Mouse (Mus musculus): ENCODE data around the gene Syce2. TPM values are rescaled to one million over a fixed set of nuclear protein-coding genes. Genes with fewer than 3 reads are reported as not detected.
"Not testable (repeated sequence)": the region's sequence is repeated elsewhere in the genome, so short reads cannot be mapped to it uniquely, and the experiment has no call there.

The Syce2 gene
- polyA plus RNA-seq, 1 experiment from 2014 or later: 71.7 TPM

GRCm38 (mm10) chr8:84893709-84894134, 21.8 kb downstream of the Syce2 start, which contains the start of gene Gcdh:
Gene Gcdh (minus strand): TSS chr8:84893921.
- Histone ChIP-seq H3K27ac (replicated peaks) (peak within 1 kb of the TSS; percentile 82), H3K36me3 (peaks cover 30% of the 10 kb centered on the region), H3K4me3 (peak within 1 kb of the TSS; percentile 76), H3K4me1 (peaks cover 26% of the 10 kb centered on the region), H3K9me3 (replicated peaks) (no peaks in the 10 kb centered on the region), H3K27me3 (ENCODE audit: low read depth, poor library complexity, severe bottlenecking) (peaks cover 9% of the 10 kb centered on the region; the same call in 1 of the 2 replicates)
- under 1% methylated on average over 11 of the region's 11 CpGs for WGBS
- DNase-seq (ENCODE audit: low spot score): peak; percentile 88

- Histone ChIP-seq H3K36me3 (peaks cover 12% of the 10 kb centered on the region), H3K27me3 (ENCODE audit: low read depth, poor library complexity, severe bottlenecking) (peaks cover 28% of the 10 kb centered on the region), H3K9me3 (replicated peaks) (no peaks in the 10 kb centered on the region), H3K4me3 (no peak overlapping the region), H3K4me1 (peaks cover 26% of the 10 kb centered on the region), H3K27ac (replicated peaks) (no peak overlapping the region)
- WGBS: 86% methylated on average over 5 of the region's 5 CpGs
- no peak for DNase-seq (ENCODE audit: low spot score)
Observed at GRCm38 (mm10) chr8:84895963-84896362, 24.1 kb downstream of the Syce2 start.

GRCm38 (mm10) chr8:84901071-84901470, 29.2 kb downstream of the Syce2 start:
- peaks cover 15% of the 10 kb centered on the region for H3K4me1 ChIP-seq
- no peak overlapping the region for H3K27ac ChIP-seq (replicated peaks)
- DNase-seq (ENCODE audit: low spot score): no peak
- no peaks in the 10 kb centered on the region for H3K9me3 ChIP-seq (replicated peaks)
- H3K36me3 ChIP-seq: no peaks in the 10 kb centered on the region
- peaks cover 68% of the 10 kb centered on the region for H3K27me3 ChIP-seq (ENCODE audit: low read depth, poor library complexity, severe bottlenecking)
- WGBS: 70% methylated on average over 4 of the region's 4 CpGs
- H3K4me3 ChIP-seq: no peak overlapping the region

DNA sequence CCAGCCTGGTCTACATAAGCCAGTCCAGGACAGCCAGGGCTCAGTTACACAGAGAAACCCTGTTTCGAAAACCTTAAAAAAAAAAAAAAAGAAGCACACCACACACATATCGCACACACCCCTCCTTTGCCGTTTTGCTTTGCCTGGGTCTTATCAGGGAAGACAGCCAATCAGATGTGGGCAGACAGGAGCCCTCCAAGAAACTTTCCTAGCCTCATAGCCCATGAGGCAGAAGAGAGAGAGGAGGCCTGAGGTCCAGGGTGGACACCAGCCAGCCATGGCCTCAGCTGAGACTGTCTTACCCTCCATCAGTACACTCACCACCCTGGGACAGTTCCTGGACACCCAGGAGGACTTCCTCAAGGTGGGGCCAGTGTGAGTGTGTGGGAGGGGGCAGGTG, 29.8 kb downstream of the Syce2 start, which contains the start of gene Klf1:
TSS of gene Klf1 (plus strand) at position 177 of the 400 bp plus-strand sequence.
- H3K27ac ChIP-seq (replicated peaks): peak within 1 kb of the TSS; percentile 87
- peaks cover 63% of the 10 kb centered on the region for H3K27me3 ChIP-seq (ENCODE audit: low read depth, poor library complexity, severe bottlenecking)
- no peaks in the 10 kb centered on the region for H3K9me3 ChIP-seq (replicated peaks)
- peak within 1 kb of the TSS; percentile 76 for H3K4me3 ChIP-seq
- no peak for DNase-seq (ENCODE audit: low spot score)
- WGBS: 85% methylated on average over 3 of the region's 3 CpGs
- H3K36me3 ChIP-seq: no peaks in the 10 kb centered on the region
- H3K4me1 ChIP-seq: peaks cover 15% of the 10 kb centered on the region

DNA sequence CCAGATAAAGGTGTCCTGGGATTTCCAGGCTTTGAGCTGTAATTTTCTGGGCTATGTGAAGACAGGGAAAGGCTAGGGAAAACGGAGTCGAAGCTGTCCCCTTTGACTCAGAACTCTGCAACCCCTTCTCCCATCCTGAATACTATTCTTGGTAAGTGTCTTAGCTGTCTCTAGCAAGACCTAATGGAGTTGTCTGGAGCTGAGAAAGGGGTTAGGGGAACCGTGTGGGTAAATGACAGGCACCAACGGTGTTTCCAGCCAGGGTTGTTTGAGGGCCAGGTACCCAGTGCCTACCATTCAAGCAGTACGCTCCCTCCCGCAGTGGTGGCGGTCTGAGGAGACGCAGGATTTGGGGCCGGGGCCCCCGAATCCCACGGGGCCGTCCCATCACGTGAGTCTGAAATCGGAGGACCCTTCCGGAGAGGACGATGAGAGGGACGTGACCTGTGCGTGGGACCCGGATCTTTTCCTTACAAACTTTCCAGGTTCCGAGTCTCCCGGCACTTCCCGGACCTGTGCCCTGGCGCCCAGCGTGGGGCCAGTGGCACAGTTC, 30.5 kb downstream of the Syce2 start:
- peak overlapping the region; percentile 87 for H3K27ac ChIP-seq (replicated peaks)
- no peaks in the 10 kb centered on the region for H3K36me3 ChIP-seq

GRCm38 (mm10) chr8:84902920-84903661, 31.2 kb downstream of the Syce2 start:
- peak overlapping the region; percentile 76 for H3K4me3 ChIP-seq
- peaks cover 63% of the 10 kb centered on the region for H3K27me3 ChIP-seq (ENCODE audit: low read depth, poor library complexity, severe bottlenecking)
- under 1% methylated on average over 68 of the region's 68 CpGs for WGBS
- H3K9me3 ChIP-seq (replicated peaks): no peaks in the 10 kb centered on the region
- H3K27ac ChIP-seq (replicated peaks): peak overlapping the region; percentile 87
- H3K4me1 ChIP-seq: peaks cover 15% of the 10 kb centered on the region
- DNase-seq (ENCODE audit: low spot score): peak; percentile 91
- no peaks in the 10 kb centered on the region for H3K36me3 ChIP-seq

More for the DNA sequence above, 30.5 kb downstream of the Syce2 start:
- Histone ChIP-seq H3K27me3 (ENCODE audit: low read depth, poor library complexity, severe bottlenecking) (peaks cover 63% of the 10 kb centered on the region), H3K4me3 (peak overlapping the region; percentile 76), H3K9me3 (replicated peaks) (no peaks in the 10 kb centered on the region), H3K4me1 (peaks cover 15% of the 10 kb centered on the region)
- 3% methylated on average over 24 of the region's 24 CpGs for WGBS
- no peak for DNase-seq (ENCODE audit: low spot score)

DNA sequence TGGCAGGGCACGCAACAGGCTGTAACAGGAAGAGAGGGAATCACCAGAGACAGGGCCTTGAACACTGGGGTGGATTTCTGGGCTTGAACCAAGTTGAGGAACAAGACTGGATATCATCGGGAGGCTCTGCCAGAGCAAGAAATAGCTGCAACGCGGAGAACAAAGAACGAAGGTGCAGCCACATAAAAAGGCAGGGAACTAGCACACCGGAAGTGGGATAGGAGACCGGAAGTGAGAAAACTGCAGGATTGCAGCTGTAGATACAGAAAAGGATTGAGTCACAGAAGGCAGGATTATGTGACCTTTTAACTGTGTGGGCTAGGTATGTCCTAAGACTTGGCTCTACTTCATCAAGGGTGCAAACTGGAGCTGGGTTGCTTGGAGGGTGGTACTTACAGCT, 32.4 kb downstream of the Syce2 start:
- Histone ChIP-seq H3K27me3 (ENCODE audit: low read depth, poor library complexity, severe bottlenecking) (peaks cover 66% of the 10 kb centered on the region), H3K4me3 (no peak overlapping the region), H3K36me3 (no peaks in the 10 kb centered on the region), H3K4me1 (peaks cover 24% of the 10 kb centered on the region), H3K9me3 (replicated peaks) (no peaks in the 10 kb centered on the region), H3K27ac (replicated peaks) (no peak overlapping the region)
- DNase-seq (ENCODE audit: low spot score): no peak
- WGBS: 91% methylated on average over 7 of the region's 7 CpGs

DNA sequence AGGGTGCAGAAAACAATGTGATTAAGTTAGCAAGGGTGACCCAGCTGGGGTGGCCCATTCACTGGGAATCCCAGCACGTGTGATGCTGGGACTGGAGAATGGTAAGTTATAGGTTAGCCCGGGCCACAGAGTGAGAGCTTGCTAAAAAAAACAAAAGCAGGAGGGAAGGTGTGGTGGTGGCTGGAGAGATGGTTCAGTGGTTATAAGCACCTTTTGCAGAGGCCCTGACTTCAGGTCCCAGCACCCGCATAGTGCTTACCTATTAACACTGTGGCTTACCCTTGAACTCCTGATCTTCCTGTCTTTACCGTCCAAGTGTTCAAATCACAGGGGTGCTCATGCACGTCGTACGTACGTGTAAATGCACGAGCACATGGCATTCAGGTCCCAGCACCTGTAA, 35.1 kb downstream of the Syce2 start:
- Histone ChIP-seq H3K4me1 (peaks cover 26% of the 10 kb centered on the region), H3K9me3 (replicated peaks) (no peaks in the 10 kb centered on the region), H3K27me3 (ENCODE audit: low read depth, poor library complexity, severe bottlenecking) (peaks cover 68% of the 10 kb centered on the region), H3K27ac (replicated peaks) (no peak overlapping the region), H3K36me3 (peaks cover 10% of the 10 kb centered on the region), H3K4me3 (no peak overlapping the region)
- 92% methylated on average over 9 of the region's 9 CpGs for WGBS
- DNase-seq (ENCODE audit: low spot score): no peak

DNA sequence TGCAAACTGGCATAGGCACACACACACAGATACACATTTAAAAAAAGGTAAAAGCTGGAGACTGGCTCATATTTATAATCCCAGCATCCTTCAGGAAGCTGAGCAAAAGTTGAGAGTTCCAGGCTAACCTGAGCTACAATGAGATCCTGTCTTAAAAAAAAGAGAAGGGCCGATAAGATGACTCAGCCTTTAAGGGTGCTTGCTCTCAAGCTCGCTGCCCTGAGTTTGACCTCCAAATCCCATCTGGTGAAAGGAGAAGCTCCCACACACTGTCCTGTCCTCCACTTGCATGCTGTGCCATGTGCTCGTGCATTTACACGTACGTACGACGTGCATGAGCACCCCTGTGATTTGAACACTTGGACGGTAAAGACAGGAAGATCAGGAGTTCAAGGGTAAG, 35.6 kb downstream of the Syce2 start:
- H3K4me1 ChIP-seq: peaks cover 28% of the 10 kb centered on the region
- peaks cover 68% of the 10 kb centered on the region for H3K27me3 ChIP-seq (ENCODE audit: low read depth, poor library complexity, severe bottlenecking)
- 85% methylated on average over 8 of the region's 8 CpGs for WGBS
- H3K27ac ChIP-seq (replicated peaks): no peak overlapping the region
- H3K36me3 ChIP-seq: peaks cover 12% of the 10 kb centered on the region
- no peak overlapping the region for H3K4me3 ChIP-seq
- DNase-seq (ENCODE audit: low spot score): no peak
- no peaks in the 10 kb centered on the region for H3K9me3 ChIP-seq (replicated peaks)

DNA sequence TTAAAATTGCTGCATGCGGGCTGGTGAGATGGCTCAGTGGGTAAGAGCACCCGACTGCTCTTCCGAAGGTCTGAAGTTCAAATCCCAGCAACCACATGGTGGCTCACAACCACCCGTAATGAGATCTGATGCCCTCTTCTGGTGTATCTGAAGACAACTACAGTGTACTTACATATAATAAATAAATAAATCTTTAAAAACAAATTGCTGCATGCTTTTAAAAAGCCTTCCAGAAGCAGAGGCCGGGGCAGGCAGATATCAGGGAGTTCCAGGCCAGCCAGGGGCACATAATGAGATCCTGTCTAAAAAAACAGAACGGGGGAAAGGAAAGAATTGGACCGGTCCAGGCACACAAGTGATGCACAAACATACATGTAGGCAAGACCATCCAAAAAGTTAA, 36.1 kb downstream of the Syce2 start:
- DNase-seq (ENCODE audit: low spot score): peak; percentile 29
- peak overlapping the region; percentile 65 for H3K4me3 ChIP-seq
- H3K27ac ChIP-seq (replicated peaks): peak overlapping the region; percentile 69
- not testable (repeated sequence) for H3K9me3 ChIP-seq (replicated peaks)
- peaks cover 28% of the 10 kb centered on the region for H3K4me1 ChIP-seq
- WGBS: 32% methylated on average over 7 of the region's 7 CpGs
- H3K27me3 ChIP-seq (ENCODE audit: low read depth, poor library complexity, severe bottlenecking): peaks cover 68% of the 10 kb centered on the region
- H3K36me3 ChIP-seq: peaks cover 12% of the 10 kb centered on the region

GRCm38 (mm10) chr8:84908421-84909161, 36.7 kb downstream of the Syce2 start, which contains the start of gene Dnase2a:
Gene Dnase2a (plus strand): TSS chr8:84908560.
- Histone ChIP-seq H3K4me1 (peaks cover 28% of the 10 kb centered on the region), H3K27ac (replicated peaks) (peak within 1 kb of the TSS; percentile 83), H3K4me3 (peak within 1 kb of the TSS; percentile 65), H3K9me3 (replicated peaks) (no peaks in the 10 kb centered on the region), H3K27me3 (ENCODE audit: low read depth, poor library complexity, severe bottlenecking) (peaks cover 70% of the 10 kb centered on the region), H3K36me3 (peaks cover 12% of the 10 kb centered on the region)
- DNase-seq (ENCODE audit: low spot score): peak; percentile 96
- WGBS: 1% methylated on average over 45 of the region's 45 CpGs

- Histone ChIP-seq H3K27ac (replicated peaks) (no peak overlapping the region; the same call in 1 of the 2 replicates), H3K9me3 (replicated peaks) (peaks cover 4% of the 10 kb centered on the region; the same call in 1 of the 2 replicates), H3K4me3 (peak overlapping the region; percentile 65), H3K4me1 (peaks cover 28% of the 10 kb centered on the region), H3K27me3 (ENCODE audit: low read depth, poor library complexity, severe bottlenecking) (peaks cover 73% of the 10 kb centered on the region), H3K36me3 (peaks cover 12% of the 10 kb centered on the region)
- WGBS: 50% methylated on average over 20 of the region's 20 CpGs
- no peak for DNase-seq (ENCODE audit: low spot score)
Observed at GRCm38 (mm10) chr8:84909162-84909767, 37.4 kb downstream of the Syce2 start.
